Mouse (Mus musculus) embryo, embryonic 10 days (tissue): ENCODE results near the gene P2ry6.

Source experiments
- DNase-seq: peaks from one replicate; pipeline ENCODE4 v3.0.0-alpha.2; 2015; ENCODE audit warnings: low spot score

P2ry6 gene

DNA sequence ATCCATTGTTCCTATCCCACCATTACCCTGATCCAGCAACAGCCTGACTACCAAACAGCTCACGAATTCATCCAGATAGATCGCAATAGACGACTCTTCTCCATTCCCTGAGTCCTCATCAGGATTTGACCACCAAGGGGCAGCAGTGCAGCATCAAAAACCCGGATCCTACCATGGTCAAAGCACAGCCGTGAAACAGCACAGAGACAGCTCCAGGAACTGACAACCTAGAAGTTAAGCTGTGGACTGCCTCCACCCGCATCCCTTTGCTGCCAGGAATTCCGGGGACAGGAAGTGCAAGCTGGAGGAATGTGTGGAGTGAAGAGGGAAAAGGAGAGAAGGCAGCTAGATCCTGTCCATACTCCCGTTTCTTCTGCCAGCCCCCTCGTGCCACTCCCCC is 13.6 kb upstream of the P2ry6 start:
- DNase-seq: peak; percentile 85

DNA sequence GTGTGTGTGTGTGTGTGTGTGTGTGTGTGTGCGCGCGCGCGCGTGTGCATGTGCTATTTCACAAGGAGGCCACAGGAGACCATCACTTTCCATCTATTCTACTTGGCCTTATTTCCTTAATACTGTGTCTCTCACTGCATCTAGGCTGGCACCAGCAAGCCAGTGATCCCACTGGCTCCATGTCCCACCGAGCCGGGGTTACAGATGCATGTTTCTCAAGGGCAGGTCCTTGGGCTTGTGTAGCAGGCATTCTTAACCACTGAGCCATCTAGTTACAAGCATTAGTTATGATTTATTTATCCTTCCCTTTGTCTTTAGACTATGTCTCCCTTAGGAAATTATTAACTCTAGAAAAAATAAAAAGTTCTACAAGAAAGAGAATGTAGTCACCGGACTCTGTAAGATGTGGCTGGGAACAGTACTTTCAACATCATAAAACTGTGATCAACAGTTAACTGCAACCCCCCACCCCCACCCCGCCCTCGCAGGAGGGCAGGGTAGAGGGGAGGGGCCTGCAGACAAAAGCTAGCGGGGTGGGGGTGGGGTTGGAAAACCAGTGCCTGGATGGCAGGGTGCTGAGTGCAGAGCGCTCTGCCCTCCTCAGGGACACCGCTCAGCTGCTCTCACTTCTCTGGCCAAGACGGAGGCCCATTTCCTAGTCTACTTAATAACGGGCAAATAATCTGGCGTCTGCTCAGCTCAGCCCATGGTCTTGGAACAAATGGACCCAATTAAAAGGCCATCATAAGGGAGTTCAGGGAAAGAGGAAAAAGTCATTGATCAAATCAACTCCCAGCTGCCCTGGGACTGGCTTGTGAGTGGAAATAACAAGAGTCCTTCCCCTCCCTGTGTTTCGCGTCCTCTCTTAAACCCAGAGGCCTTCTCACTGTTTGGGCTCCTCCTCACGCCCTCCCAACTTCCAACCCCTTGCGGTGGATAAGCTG is 10.3 kb upstream of the P2ry6 start:
- DNase-seq: peak; percentile 56

- DNase-seq: no peak
These were observed 4.7 kb upstream of the P2ry6 start for GRCm38 (mm10) chr7:100979175-100979574.

DNA sequence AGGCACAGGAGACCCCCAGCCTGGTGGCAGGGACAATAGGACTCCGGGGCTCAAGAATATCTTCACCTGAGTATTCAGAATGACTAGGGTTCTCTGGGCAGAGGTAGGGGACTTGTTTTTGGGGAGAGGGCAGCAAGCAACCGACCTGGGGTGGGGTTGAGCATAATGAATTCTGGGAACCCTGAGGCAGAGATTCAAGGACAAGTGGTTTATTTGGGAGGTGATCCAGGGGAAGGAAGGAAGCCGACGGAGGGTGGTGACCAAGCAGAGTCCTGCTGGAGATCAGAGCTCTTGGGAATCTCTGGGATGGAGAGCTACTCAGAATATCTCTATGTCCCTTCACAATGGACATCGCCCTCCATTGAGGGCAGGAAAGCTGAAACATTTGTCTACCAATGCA is 3.7 kb upstream of the P2ry6 start:
- DNase-seq: no peak

GRCm38 (mm10) chr7:100972875-100973274 is 1.6 kb downstream of the P2ry6 start:
- DNase-seq: no peak

GRCm38 (mm10) chr7:100968874-100969659 is 5.4 kb downstream of the P2ry6 start:
- DNase-seq: no peak

DNA sequence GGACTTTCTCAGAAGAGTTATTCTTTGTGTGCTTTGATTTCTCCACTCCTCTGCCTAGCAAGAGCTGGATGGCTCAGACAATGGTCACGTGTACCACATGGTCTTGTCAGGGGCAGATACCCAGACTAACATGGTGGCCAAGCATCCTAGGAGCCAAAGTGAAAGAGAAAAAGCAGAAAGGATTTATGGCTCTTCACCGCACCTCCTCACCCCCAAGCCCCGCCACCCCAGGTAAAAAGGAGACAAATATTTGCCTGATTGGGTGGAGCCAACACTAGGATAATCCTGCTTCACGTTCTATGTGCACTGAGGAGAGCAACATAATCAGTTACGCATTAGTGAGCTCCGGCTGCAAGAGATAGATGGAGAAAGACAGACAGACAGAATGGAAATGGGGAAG is 6.1 kb downstream of the P2ry6 start:
- no peak for DNase-seq

DNA sequence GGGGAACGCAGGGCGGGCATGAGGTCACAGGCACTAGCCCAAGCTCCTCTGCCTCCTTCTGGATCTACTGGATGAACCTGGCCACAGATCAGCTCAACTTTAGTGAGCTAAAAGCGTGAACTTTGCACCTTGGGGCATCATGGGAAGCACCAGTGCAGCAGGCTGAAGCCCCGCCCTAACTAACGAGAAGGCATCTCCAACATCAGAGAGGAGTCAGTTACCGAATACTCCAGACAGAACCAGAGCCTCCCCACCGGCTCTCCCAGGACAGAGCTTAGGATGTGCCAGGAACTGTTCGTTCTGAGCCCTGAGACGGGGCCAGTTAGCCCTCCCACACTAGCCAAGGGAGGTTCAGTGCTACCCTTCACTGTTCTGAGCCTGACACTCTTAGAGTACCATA is 6.6 kb downstream of the P2ry6 start:
- no peak for DNase-seq

DNA sequence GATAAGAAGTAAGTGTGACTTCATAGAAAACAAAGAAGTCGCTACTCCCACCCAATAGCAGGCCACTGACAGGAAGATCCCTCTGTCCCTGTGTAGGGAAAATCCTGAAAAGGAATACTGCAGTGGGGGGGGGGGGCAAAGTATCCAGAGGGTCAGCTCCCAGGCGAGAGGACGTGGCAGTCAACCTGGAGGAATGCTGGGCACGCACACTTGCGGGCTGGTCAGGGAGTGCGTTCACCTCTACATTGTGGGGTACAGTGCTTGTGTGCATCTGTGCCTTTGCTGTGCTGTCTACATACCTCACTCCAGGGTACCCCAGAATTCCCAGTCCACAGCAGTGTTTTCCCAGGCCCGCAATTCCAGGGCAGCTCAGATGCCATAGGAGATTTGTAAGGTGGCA is 8.4 kb downstream of the P2ry6 start:
- DNase-seq: no peak

DNA sequence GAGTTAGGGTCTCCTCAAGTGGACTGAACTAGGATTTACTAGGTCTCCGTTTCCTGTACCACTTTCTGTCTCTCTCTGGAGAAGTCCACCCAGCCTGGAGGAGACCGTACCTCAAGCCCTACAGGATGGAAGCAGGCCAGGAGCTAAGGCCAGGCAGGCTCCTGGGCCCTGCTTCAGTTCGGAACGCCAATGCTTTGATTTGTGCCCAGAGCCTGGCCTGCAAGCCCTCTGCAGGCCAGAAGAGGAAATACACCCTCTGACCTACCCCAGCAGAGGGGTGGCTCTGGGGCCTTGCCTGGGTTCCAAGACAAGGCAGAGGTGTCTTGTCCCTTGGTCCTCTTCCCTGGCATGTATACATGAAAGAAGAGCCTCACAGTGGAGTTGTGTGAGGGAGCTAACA is 9.4 kb downstream of the P2ry6 start:
- peak; percentile 54 for DNase-seq

- no peak for DNase-seq
These were observed 10.2 kb downstream of the P2ry6 start for GRCm38 (mm10) chr7:100964242-100964641.

DNA sequence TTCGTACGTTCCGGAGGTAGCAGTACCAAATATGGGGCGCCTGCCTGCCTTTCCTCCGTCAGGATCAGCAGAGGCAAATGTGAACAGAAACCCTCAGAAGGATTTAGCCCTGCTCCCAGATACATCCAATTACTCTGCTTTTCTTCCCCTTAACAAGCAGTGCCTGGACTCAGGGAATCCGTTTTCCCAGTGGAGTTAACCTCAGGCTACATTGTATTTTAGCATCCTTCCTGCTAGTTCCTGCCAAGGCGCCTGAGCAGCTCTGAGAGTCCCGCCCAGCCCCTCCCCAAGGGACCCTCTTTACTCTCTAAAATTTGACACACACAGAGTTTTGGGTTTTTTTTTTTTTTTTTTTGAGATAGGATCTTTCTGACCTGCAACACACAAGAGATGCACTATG is 11.1 kb downstream of the P2ry6 start:
- no peak for DNase-seq

GRCm38 (mm10) chr7:100961146-100961545 is 13.3 kb downstream of the P2ry6 start:
- no peak for DNase-seq

DNA sequence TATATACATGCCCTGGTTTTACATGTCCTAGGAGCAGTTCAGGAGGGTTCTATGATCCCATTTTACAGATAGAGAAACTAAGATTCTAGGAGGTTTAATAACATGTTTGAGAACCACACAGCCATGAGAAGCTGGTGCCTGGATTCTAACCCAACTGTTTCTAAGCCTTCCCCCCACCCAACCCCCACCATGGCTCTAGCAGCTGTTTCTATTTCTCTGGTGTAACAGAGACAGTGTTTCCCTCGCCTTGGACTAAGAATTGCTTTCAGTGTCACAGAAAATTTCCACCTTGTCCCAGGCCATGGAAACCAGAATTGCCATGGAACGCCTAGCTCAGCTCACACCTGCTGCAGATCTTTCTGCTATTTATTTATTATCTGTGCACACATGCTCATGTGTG is 14.0 kb downstream of the P2ry6 start:
- no peak for DNase-seq

- DNase-seq: no peak
These were observed 16.0 kb downstream of the P2ry6 start for GRCm38 (mm10) chr7:100958426-100958825.

- no peak for DNase-seq
These were observed 21.8 kb downstream of the P2ry6 start for GRCm38 (mm10) chr7:100952686-100953085.

- DNase-seq: no peak
These were observed 22.5 kb downstream of the P2ry6 start for GRCm38 (mm10) chr7:100951903-100952302.

DNA sequence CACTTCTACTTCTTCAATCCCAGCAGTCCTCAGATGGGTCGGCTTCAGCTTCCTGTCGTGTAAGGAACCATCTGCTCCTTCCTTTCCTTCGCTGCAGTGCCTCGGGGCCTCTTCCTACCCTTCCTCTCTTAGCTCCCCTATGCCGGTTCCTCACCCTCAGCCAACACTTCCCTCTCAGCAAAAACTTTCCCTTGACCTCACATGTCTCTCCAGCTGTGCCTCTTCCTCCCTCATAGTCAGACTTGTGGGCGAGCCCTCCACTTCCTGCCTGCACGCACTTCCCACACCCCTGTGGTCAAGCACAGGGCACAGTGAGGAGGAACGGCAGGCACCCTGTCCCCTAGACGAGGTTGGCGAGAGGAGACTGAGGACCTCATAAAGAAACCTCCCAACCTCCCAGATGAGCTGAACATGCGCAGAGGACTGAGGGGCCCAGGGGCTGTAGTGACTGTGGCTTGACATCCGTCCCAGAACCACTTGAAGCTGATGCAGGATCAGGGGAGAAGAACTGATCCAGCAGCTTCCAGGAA is 23.9 kb downstream of the P2ry6 start:
- no peak for DNase-seq

- no peak for DNase-seq
These were observed 24.4 kb downstream of the P2ry6 start for GRCm38 (mm10) chr7:100950031-100950430.

GRCm38 (mm10) chr7:100944738-100945137 is 29.7 kb downstream of the P2ry6 start:
- no peak for DNase-seq

- DNase-seq: no peak
These were observed 30.1 kb downstream of the P2ry6 start for GRCm38 (mm10) chr7:100944306-100944705.

DNA sequence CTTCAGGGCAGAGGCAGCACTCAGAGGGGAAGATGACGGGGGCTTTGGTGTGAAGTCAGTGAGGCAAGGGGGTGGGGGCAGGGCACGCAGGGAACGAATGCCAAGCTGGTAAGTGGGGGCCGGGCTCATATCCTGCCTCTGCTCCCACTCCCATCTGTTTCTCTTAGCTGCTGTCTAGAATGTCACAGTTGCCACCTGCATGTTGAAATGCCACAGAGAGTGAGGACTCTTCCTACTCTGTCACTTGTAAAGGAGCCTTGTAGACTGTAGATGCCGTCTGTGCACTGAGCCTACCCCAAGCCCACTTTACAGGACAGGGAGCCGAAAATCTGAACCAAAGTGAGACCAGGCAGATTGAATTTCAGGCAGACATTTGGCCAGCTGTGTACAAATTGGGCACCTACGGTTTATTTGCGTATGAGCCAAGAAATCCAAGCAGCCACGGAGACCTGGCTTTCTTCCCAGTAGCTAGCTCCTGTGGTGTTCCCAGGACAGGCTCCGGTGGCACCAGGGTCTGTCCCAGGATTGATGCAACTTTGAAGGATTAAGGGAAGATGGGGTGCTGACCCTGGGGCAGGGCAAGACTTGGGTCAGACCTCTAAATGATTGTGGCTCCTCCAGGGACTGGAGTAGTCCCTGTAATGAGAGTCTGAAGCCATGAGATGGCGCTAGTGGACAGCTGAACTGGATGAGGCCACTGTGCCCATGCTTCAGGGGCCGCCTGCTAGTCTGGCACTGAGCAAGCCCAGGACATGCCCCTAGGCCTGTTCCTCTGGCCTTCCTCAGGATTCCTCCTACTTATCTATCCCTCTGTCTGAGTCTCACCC is 31.4 kb downstream of the P2ry6 start:
- DNase-seq: peak; percentile 91
